Mouse (Mus musculus) left cerebral cortex, adult 8-10 months (tissue): ENCODE measurements around the gene Dolpp1. TPM values are rescaled to one million over a fixed set of nuclear protein-coding genes. Genes with fewer than 3 reads are reported as not detected.

ENCODE experiments used
- DNase-seq, 2 experiments: peaks; one replicate each; pipeline ENCODE4 v3.0.0; 2022; ENCODE audit warnings: low spot score in 2 of 2
- total RNA-seq, 4 experiments: library from RNA; stranded (reverse); gene quantifications; 2 replicates each; pipeline ENCODE4 v1.2.4; 2022

Dolpp1 gene
- 10 to 100 TPM; 22.2 to 30.1 (median 27.3) TPM for total RNA-seq

GRCm38 (mm10) chr2:30392114-30392576, at the start of gene Dolpp1:
Gene Dolpp1 (plus strand): TSS chr2:30392254.
- peak; percentile 92 to 99 for DNase-seq

- DNase-seq, result no peak
Observed at GRCm38 (mm10) chr2:30342544-30342943, 49.5 kb upstream of the Dolpp1 start.

GRCm38 (mm10) chr2:30343601-30344137, 48.4 kb upstream of the Dolpp1 start:
- no peak for DNase-seq

- no peak for DNase-seq
Observed at GRCm38 (mm10) chr2:30345971-30346676, 45.9 kb upstream of the Dolpp1 start.

- DNase-seq, result no peak
Observed at GRCm38 (mm10) chr2:30349196-30349595, 42.9 kb upstream of the Dolpp1 start.

- DNase-seq, result no peak
Observed at GRCm38 (mm10) chr2:30351149-30351548, 40.9 kb upstream of the Dolpp1 start.

- DNase-seq, result no peak
Observed at GRCm38 (mm10) chr2:30355861-30356260, 36.2 kb upstream of the Dolpp1 start.

- no peak for DNase-seq
Observed at GRCm38 (mm10) chr2:30356266-30356665, 35.8 kb upstream of the Dolpp1 start.

- DNase-seq, result no peak
Observed at GRCm38 (mm10) chr2:30356906-30357305, 35.1 kb upstream of the Dolpp1 start.

GRCm38 (mm10) chr2:30357552-30358510, 34.2 kb upstream of the Dolpp1 start:
- peak in 1 of 2 experiments; percentile 49 for DNase-seq

- DNase-seq, result peak; percentile 60 to 69
Observed at GRCm38 (mm10) chr2:30358533-30359531, 33.2 kb upstream of the Dolpp1 start, which contains the start of gene Sh3glb2. Gene Sh3glb2 (minus strand): TSS chr2:30359337.

- no peak for DNase-seq
Observed at GRCm38 (mm10) chr2:30360626-30361025, 31.4 kb upstream of the Dolpp1 start.

- no peak for DNase-seq
Observed at GRCm38 (mm10) chr2:30362865-30363264, 29.2 kb upstream of the Dolpp1 start.

GRCm38 (mm10) chr2:30363773-30364650, 28.0 kb upstream of the Dolpp1 start, which contains the start of gene Miga2:
Gene Miga2 (plus strand): TSS chr2:30364233.
- peak; percentile 92 to 99 for DNase-seq

GRCm38 (mm10) chr2:30365281-30366069, 26.6 kb upstream of the Dolpp1 start:
- no peak for DNase-seq

GRCm38 (mm10) chr2:30366203-30366602, 25.9 kb upstream of the Dolpp1 start:
- no peak for DNase-seq

- DNase-seq, result no peak
Observed at GRCm38 (mm10) chr2:30371544-30371943, 20.5 kb upstream of the Dolpp1 start.

- DNase-seq, result no peak
Observed at GRCm38 (mm10) chr2:30372726-30373125, 19.3 kb upstream of the Dolpp1 start.

GRCm38 (mm10) chr2:30375893-30376292, 16.2 kb upstream of the Dolpp1 start:
- DNase-seq, result no peak
